ENCODE assay signal across 8 mouse cellular contexts in genomic region chr6:83879815-83880214, GRCm38 (mm10). TPM values are rescaled to one million over a fixed set of nuclear protein-coding genes. Genes with fewer than 3 reads are reported as not detected.
A peak's percentile ranks its signal among the peaks of the same experiment; 100 is the strongest.
DNase-seq lines count a peak whose midpoint lies in the region; ATAC-seq and TF ChIP-seq lines count a peak whose summit lies in the region.

No protein-coding gene starts in this region.

- no peaks in the 10 kb centered on the region for H3K36me3 ChIP-seq in heart, embryonic 13.5 days
- H3K36me3 ChIP-seq in myocyte (ENCODE audit: control insufficient read depth, insufficient read depth), result no peaks in the 10 kb centered on the region

- H3K27me3 ChIP-seq in heart, embryonic 13.5 days (replicated peaks), result no peaks in the 10 kb centered on the region
- H3K27me3 ChIP-seq in myocyte (ENCODE audit: control insufficient read depth, insufficient read depth, insufficient read length), result peaks cover 30% of the 10 kb centered on the region

- no peaks in the 10 kb centered on the region for H3K9me3 ChIP-seq in heart, embryonic 13.5 days

- peak; percentile 39 to 70 for DNase-seq in left cerebral cortex, adult 18-20 months (ENCODE audit: low spot score in 2 of 2)
- DNase-seq in left cerebral cortex, adult 8-10 months (ENCODE audit: low spot score in 2 of 2), result no peak
- DNase-seq in MEL-GATA-1-ER (ENCODE audit: extremely low read depth, low read depth), result peak; percentile 22
- DNase-seq in cerebellum, adult 9-11 months, result peak; percentile 11
- peak; percentile 31 to 45 for DNase-seq in left cerebral cortex, postnatal 10 days (ENCODE audit: extremely low spot score in 1 of 2, low spot score in 2 of 2)
- no peak for DNase-seq in ovary, postnatal 10 days (ENCODE audit: low spot score)

- intact Hi-C loops in left cerebral cortex, postnatal 10 days (cut with DNase I), result no loop called here

- H3K9ac ChIP-seq in heart, embryonic 13.5 days, result no peak overlapping the region

- TF ChIP-seq POLR2A in myocyte (IDR thresholded peaks at IDR 0.05; ENCODE audit: insufficient read length, low read depth), result no peak

- H3K79me2 ChIP-seq in myocyte (ENCODE audit: control insufficient read depth, insufficient read depth), result no peaks in the 10 kb centered on the region

- H3K4me3 ChIP-seq in heart, embryonic 13.5 days, result peak overlapping the region; percentile 18; the same call in 1 of the 2 replicates
- no peak overlapping the region for H3K4me3 ChIP-seq in myocyte

- no peak overlapping the region for H3ac ChIP-seq in myocyte (ENCODE audit: control insufficient read depth, insufficient read length)

- H3K4me1 ChIP-seq in heart, embryonic 13.5 days, result no peaks in the 10 kb centered on the region

- peak overlapping the region; percentile 51 for H3K4me2 ChIP-seq in heart, embryonic 13.5 days
- peak overlapping the region; percentile 45 for H3K4me2 ChIP-seq in myocyte (ENCODE audit: low read depth)

- H3K27ac ChIP-seq in heart, embryonic 13.5 days (replicated peaks), result no peak overlapping the region

- no peak for ATAC-seq in heart, embryonic 13.5 days (ENCODE audit: extremely low read depth, insufficient number of reproducible peaks, low FRiP score, low TSS enrichment)

- 4% methylated on average over 4 of the region's 4 CpGs for WGBS in heart, embryonic 13.5 days

TF ChIP-seq in myocyte, 11 proteins besides CTCF, POLR2A, EP300 and RAD21:
- TF ChIP-seq SRF (IDR thresholded peaks at IDR 0.05; ENCODE audit: control insufficient read depth, insufficient read length, low read depth) (no peak), CEBPB (IDR thresholded peaks at IDR 0.05; ENCODE audit: insufficient read depth, poor library complexity, severe bottlenecking) (no peak), POLR2AphosphoS2 (IDR thresholded peaks at IDR 0.05; ENCODE audit: insufficient read length, low read depth) (no peak), REST (IDR thresholded peaks at IDR 0.05; ENCODE audit: insufficient read depth, insufficient read length) (no peak), E2F4 (IDR thresholded peaks at IDR 0.05; ENCODE audit: insufficient read depth) (no peak), TCF3 (IDR thresholded peaks at IDR 0.05; ENCODE audit: insufficient read length, low read depth) (no peak), TCF12 (IDR thresholded peaks at IDR 0.05; ENCODE audit: insufficient read depth, poor library complexity, severe bottlenecking) (no peak), MAX (IDR thresholded peaks at IDR 0.05; ENCODE audit: low read depth) (no peak), MYOG (IDR thresholded peaks at IDR 0.05; ENCODE audit: control insufficient read depth in 1 of 3, insufficient read depth in 1 of 3, insufficient read length in 2 of 3, low read depth in 2 of 3) (no peak), MYOD1 (IDR thresholded peaks at IDR 0.05; ENCODE audit: control insufficient read depth in 1 of 3, insufficient read length in 2 of 3, low read depth in 2 of 3) (no peak), USF1 (IDR thresholded peaks at IDR 0.05; ENCODE audit: low read depth) (no peak)

RNA-seq across cellular contexts. Expression of gene Zfp638, which starts 12.9 kb away (rescaled TPM):
- 100 to 1,000 TPM; 133 to 137 TPM for total RNA-seq in left cerebral cortex, adult 18-20 months (2021)
- 100 to 1,000 TPM; 115 to 139 (median 131) TPM for total RNA-seq in left cerebral cortex, adult 8-10 months (2022)
- 35.2 and 36.9 TPM in 2 replicates for polyA plus RNA-seq in heart, embryonic 13.5 days (2015; fragmentation: Nextera tagmentation; extraction: Ambion mirVana)
- total RNA-seq in left cerebral cortex, postnatal 10 days (2021), result 100 to 1,000 TPM; 120 to 121 TPM
- 6.0 TPM for polyA plus RNA-seq in myocyte (2012; fragmentation: generic; extraction: Trizol)

RNA-seq across cellular contexts. Expression of gene Paip2b, which starts 48.3 kb away (rescaled TPM):
- 10 to 100 TPM; 61.6 to 72.3 TPM for total RNA-seq in left cerebral cortex, adult 18-20 months (2021)
- total RNA-seq in left cerebral cortex, adult 8-10 months (2022), result 10 to 100 TPM; 57.6 to 68.0 (median 64.7) TPM
- polyA plus RNA-seq in heart, embryonic 13.5 days (2015; fragmentation: Nextera tagmentation; extraction: Ambion mirVana), result 12.5 and 13.1 TPM in 2 replicates
- total RNA-seq in left cerebral cortex, postnatal 10 days (2021), result 10 to 100 TPM; 50.5 to 55.9 TPM
- polyA plus RNA-seq in myocyte (2012; fragmentation: generic; extraction: Trizol), result 14.4 TPM

Comparison
In these comparisons a context has a peak if more than half of its experiments do, and no peak if none do; other contexts are left out.
1. DNase-seq: peak in left cerebral cortex, adult 18-20 months (2 of 2), MEL-GATA-1-ER (single experiment), cerebellum, adult 9-11 months (single experiment) and left cerebral cortex, postnatal 10 days (2 of 2); none in left cerebral cortex, adult 8-10 months (0 of 2) and ovary, postnatal 10 days (single experiment).